Mouse (Mus musculus): ENCODE data around the gene Smagp.

- TF ChIP-seq MAX (IDR thresholded peaks at IDR 0.05) (no peak), CTCF (IDR thresholded peaks at IDR 0.05; ENCODE audit: control insufficient read depth, insufficient read depth, insufficient read length) (no peak), USF1 (IDR thresholded peaks at IDR 0.05; ENCODE audit: low read depth) (no peak), MYOD1 (IDR thresholded peaks at IDR 0.05; ENCODE audit: control insufficient read depth, insufficient read length, low read depth) (no peak)
These were observed 48.5 kb upstream of the Smagp start for GRCm38 (mm10) chr15:100685255-100685654.

All from C2C12 (cell line).